Mouse (Mus musculus) stomach, embryonic 15.5 days (tissue): ENCODE data around the gene Ucn2. TPM values are rescaled to one million over a fixed set of nuclear protein-coding genes. Genes with fewer than 3 reads are reported as not detected.
A peak's percentile ranks its signal among the peaks of the same experiment; 100 is the strongest.

Experiments used
- ATAC-seq: fragments of 200-750 bp; cut with Nextera tagmentation; 2 replicates; pipeline ENCODE4 v1.8.0; 2017; ENCODE audit warnings: low read depth, moderate number of reproducible peaks, moderate TSS enrichment; ENCODE audit not compliant: insufficient read depth, low FRiP score
- H3K27ac ChIP-seq: fragments of 300-500 bp; sonication (generic); 2 replicates; pipeline ENCODE4 v1.5.1; 2015; ENCODE audit warnings: mild to moderate bottlenecking, inconsistent platforms
- H3K27me3 ChIP-seq: fragments of 300-500 bp; sonication (generic); replicated peaks from 2 replicates; pipeline ENCODE4 v1.6.1; 2015; ENCODE audit warnings: inconsistent platforms
- H3K36me3 ChIP-seq: fragments of 300-500 bp; sonication (generic); 2 replicates; pipeline ENCODE4 v1.6.1; 2015; ENCODE audit warnings: inconsistent platforms
- H3K4me1 ChIP-seq: fragments of 300-500 bp; sonication (generic); 2 replicates; pipeline ENCODE4 v1.6.1; 2015; ENCODE audit warnings: inconsistent platforms
- H3K4me2 ChIP-seq: fragments of 300-500 bp; sonication (generic); 2 replicates; pipeline ENCODE4 v1.6.1; 2015; ENCODE audit warnings: mild to moderate bottlenecking, inconsistent platforms
- H3K4me3 ChIP-seq: fragments of 300-500 bp; sonication (generic); replicated peaks from 2 replicates; pipeline ENCODE4 v1.5.1; 2015; ENCODE audit warnings: inconsistent platforms
- H3K9ac ChIP-seq: fragments of 300-500 bp; sonication (generic); 2 replicates; pipeline ENCODE4 v1.6.1; 2015; ENCODE audit warnings: inconsistent platforms
- H3K9me3 ChIP-seq: fragments of 300-500 bp; sonication (generic); 2 replicates; pipeline ENCODE4 v1.6.1; 2016; ENCODE audit warnings: inconsistent platforms
- WGBS: fragments of 180-500 bp; shearing (Covaris S2); methylation state at CpG from one replicate; pipeline ENCODE4 v1.1.7; 2015; 5-methylcytosine and 5-hydroxymethylcytosine counted together
- polyA plus RNA-seq: library from polyadenylated mRNA; unstranded; fragments of >200 nt; fragmentation: Nextera tagmentation; extraction: Ambion mirVana; gene quantifications from 2 replicates; pipeline ENCODE4 v1.2.1, GENCODE M21; 2015

Gene Ucn2
- 0.12 and 0.19 TPM in 2 replicates for polyA plus RNA-seq

GRCm38 (mm10) chr9:108985710-108986109 lies at the start of gene Ucn2:
Gene Ucn2, plus strand, starts transcription at chr9:108986010.
- H3K4me2 ChIP-seq, result no peak within 1 kb of the TSS
- no peak for ATAC-seq
- peaks cover 28% of the 10 kb centered on the region for H3K4me1 ChIP-seq
- H3K9ac ChIP-seq, result no peak within 1 kb of the TSS
- no peak within 1 kb of the TSS for H3K4me3 ChIP-seq
- no peaks in the 10 kb centered on the region for H3K27me3 ChIP-seq
- no peaks in the 10 kb centered on the region for H3K9me3 ChIP-seq
- H3K36me3 ChIP-seq, result no peaks in the 10 kb centered on the region
- 85% methylated on average over 4 of the region's 4 CpGs for WGBS
- no peak within 1 kb of the TSS for H3K27ac ChIP-seq

GRCm38 (mm10) chr9:108936418-108937364 lies 49.1 kb upstream of the Ucn2 start, which contains the start of gene Uqcrc1:
Gene Uqcrc1, plus strand, starts transcription at chr9:108936633.
- Histone ChIP-seq H3K27ac (peak within 1 kb of the TSS; percentile 74), H3K36me3 (peaks cover 26% of the 10 kb centered on the region), H3K27me3 (no peaks in the 10 kb centered on the region), H3K9me3 (no peaks in the 10 kb centered on the region), H3K4me1 (peaks cover 8% of the 10 kb centered on the region; the same call in 1 of the 2 replicates), H3K4me3 (peak within 1 kb of the TSS; percentile 96), H3K4me2 (peak within 1 kb of the TSS; percentile 72), H3K9ac (peak within 1 kb of the TSS; percentile 94)
- ATAC-seq, result peak; percentile 91
- WGBS, result under 1% methylated on average over 57 of the region's 58 CpGs

GRCm38 (mm10) chr9:108945111-108945510 lies 40.7 kb upstream of the Ucn2 start:
- Histone ChIP-seq H3K9ac (no peak overlapping the region), H3K4me2 (no peak overlapping the region), H3K9me3 (no peaks in the 10 kb centered on the region), H3K4me1 (peaks cover 8% of the 10 kb centered on the region; the same call in 1 of the 2 replicates), H3K4me3 (no peak overlapping the region), H3K36me3 (peaks cover 84% of the 10 kb centered on the region), H3K27me3 (no peaks in the 10 kb centered on the region), H3K27ac (0 out of 2 replicates have a peak overlapping the region, but pooled peaks have one; percentile 13)
- 77% methylated on average over 9 of the region's 9 CpGs for WGBS
- ATAC-seq, result no peak

GRCm38 (mm10) chr9:108945608-108946007 lies 40.2 kb upstream of the Ucn2 start:
- no peaks in the 10 kb centered on the region for H3K9me3 ChIP-seq
- no peaks in the 10 kb centered on the region for H3K27me3 ChIP-seq
- no peak overlapping the region for H3K9ac ChIP-seq
- no peak overlapping the region for H3K27ac ChIP-seq
- H3K4me3 ChIP-seq, result no peak overlapping the region
- peaks cover 82% of the 10 kb centered on the region for H3K36me3 ChIP-seq
- no peak for ATAC-seq
- peaks cover 9% of the 10 kb centered on the region; the same call in 1 of the 2 replicates for H3K4me1 ChIP-seq
- WGBS, result 81% methylated on average over 5 of the region's 5 CpGs
- no peak overlapping the region for H3K4me2 ChIP-seq

- no peak overlapping the region for H3K9ac ChIP-seq
- H3K27me3 ChIP-seq, result 0 out of 2 replicates have a peak, but pooled peaks cover 7% of the 10 kb centered on the region
- H3K36me3 ChIP-seq, result peaks cover 57% of the 10 kb centered on the region
- 58% methylated on average over 13 of the region's 13 CpGs for WGBS
- peaks cover 16% of the 10 kb centered on the region for H3K4me1 ChIP-seq
- H3K4me2 ChIP-seq, result no peak overlapping the region
- H3K9me3 ChIP-seq, result no peaks in the 10 kb centered on the region
- peak overlapping the region; percentile 86 for H3K27ac ChIP-seq
- H3K4me3 ChIP-seq, result no peak overlapping the region
- peak; percentile 74 for ATAC-seq
Observed at GRCm38 (mm10) chr9:108949231-108949966, 36.4 kb upstream of the Ucn2 start.

- peak; percentile 6; the same call in 1 of the 2 replicates for ATAC-seq
Observed at GRCm38 (mm10) chr9:108949967-108950728, 35.7 kb upstream of the Ucn2 start.

GRCm38 (mm10) chr9:108953081-108953636 lies 32.7 kb upstream of the Ucn2 start, which contains the start of gene Col7a1:
Gene Col7a1, plus strand, starts transcription at chr9:108953586.
- peak within 1 kb of the TSS; percentile 34 for H3K4me3 ChIP-seq
- H3K9ac ChIP-seq, result 0 out of 2 replicates have a peak within 1 kb of the TSS, but pooled peaks have one; percentile 19
- no peak for ATAC-seq

More at GRCm38 (mm10) chr9:108949967-108950728, 35.7 kb upstream of the Ucn2 start:
- Histone ChIP-seq H3K4me1 (peaks cover 16% of the 10 kb centered on the region), H3K4me2 (no peak overlapping the region), H3K36me3 (peaks cover 49% of the 10 kb centered on the region), H3K27me3 (0 out of 2 replicates have a peak, but pooled peaks cover 7% of the 10 kb centered on the region), H3K9ac (no peak overlapping the region), H3K4me3 (no peak overlapping the region), H3K9me3 (no peaks in the 10 kb centered on the region), H3K27ac (peak overlapping the region; percentile 86)
- WGBS, result 83% methylated on average over 9 of the region's 9 CpGs

GRCm38 (mm10) chr9:108955241-108955640 lies 30.6 kb upstream of the Ucn2 start:
- Histone ChIP-seq H3K36me3 (peaks cover 5% of the 10 kb centered on the region), H3K9me3 (no peaks in the 10 kb centered on the region), H3K4me3 (no peak overlapping the region), H3K27me3 (0 out of 2 replicates have a peak, but pooled peaks cover 7% of the 10 kb centered on the region), H3K27ac (no peak overlapping the region), H3K9ac (no peak overlapping the region), H3K4me2 (no peak overlapping the region), H3K4me1 (peaks cover 6% of the 10 kb centered on the region)
- 80% methylated on average over 11 of the region's 11 CpGs for WGBS
- no peak for ATAC-seq

More at GRCm38 (mm10) chr9:108953081-108953636, 32.7 kb upstream of the Ucn2 start, which contains the start of gene Col7a1:
- Histone ChIP-seq H3K27me3 (0 out of 2 replicates have a peak, but pooled peaks cover 7% of the 10 kb centered on the region), H3K27ac (no peak within 1 kb of the TSS), H3K4me2 (peak within 1 kb of the TSS; percentile 51), H3K36me3 (peaks cover 21% of the 10 kb centered on the region), H3K4me1 (peaks cover 16% of the 10 kb centered on the region), H3K9me3 (no peaks in the 10 kb centered on the region)
- 13% methylated on average over 15 of the region's 15 CpGs for WGBS

GRCm38 (mm10) chr9:108955846-108956245 lies 30.0 kb upstream of the Ucn2 start:
- H3K9me3 ChIP-seq, result no peaks in the 10 kb centered on the region
- H3K27me3 ChIP-seq, result 0 out of 2 replicates have a peak, but pooled peaks cover 7% of the 10 kb centered on the region
- ATAC-seq, result no peak
- H3K4me3 ChIP-seq, result no peak overlapping the region
- H3K4me1 ChIP-seq, result peaks cover 6% of the 10 kb centered on the region
- no peak overlapping the region for H3K27ac ChIP-seq
- H3K9ac ChIP-seq, result no peak overlapping the region
- peaks cover 2% of the 10 kb centered on the region; the same call in 1 of the 2 replicates for H3K36me3 ChIP-seq
- H3K4me2 ChIP-seq, result no peak overlapping the region
- 88% methylated on average over 11 of the region's 11 CpGs for WGBS

- Histone ChIP-seq H3K4me1 (no peaks in the 10 kb centered on the region), H3K9me3 (no peaks in the 10 kb centered on the region), H3K4me2 (no peak overlapping the region), H3K9ac (no peak overlapping the region), H3K27ac (no peak overlapping the region), H3K36me3 (no peaks in the 10 kb centered on the region), H3K27me3 (no peaks in the 10 kb centered on the region), H3K4me3 (no peak overlapping the region)
- ATAC-seq, result no peak
- WGBS, result 65% methylated on average over 3 of the region's 3 CpGs
Observed at GRCm38 (mm10) chr9:108963577-108963976, 22.2 kb upstream of the Ucn2 start.
